Mouse (Mus musculus) embryonic facial prominence, embryonic 15.5 days (tissue): ENCODE data around the gene Egf. TPM values are rescaled to one million over a fixed set of nuclear protein-coding genes. Genes with fewer than 3 reads are reported as not detected.

Experiments used
- ATAC-seq: fragments of 200-750 bp; cut with Nextera tagmentation; 2 replicates; pipeline ENCODE4 v1.8.0; 2017; ENCODE audit warnings: low read depth, moderate TSS enrichment; ENCODE audit not compliant: insufficient number of reproducible peaks, low FRiP score, low TSS enrichment
- H3K27ac ChIP-seq: fragments of 300-500 bp; sonication (generic); replicated peaks from 2 replicates; pipeline ENCODE4 v1.5.1; 2015; ENCODE audit warnings: mild to moderate bottlenecking, inconsistent platforms
- H3K27me3 ChIP-seq: fragments of 300-500 bp; sonication (generic); 2 replicates; pipeline ENCODE4 v1.6.1; 2015; ENCODE audit warnings: inconsistent platforms
- H3K36me3 ChIP-seq: fragments of 300-500 bp; sonication (generic); 2 replicates; pipeline ENCODE4 v1.6.1; 2015; ENCODE audit warnings: mild to moderate bottlenecking, inconsistent platforms
- H3K4me1 ChIP-seq: fragments of 300-500 bp; sonication (generic); 2 replicates; pipeline ENCODE4 v1.6.1; 2015; ENCODE audit warnings: inconsistent platforms
- H3K4me2 ChIP-seq: fragments of 300-500 bp; sonication (generic); replicated peaks from 2 replicates; pipeline ENCODE4 v1.6.1; 2015; ENCODE audit warnings: mild to moderate bottlenecking, inconsistent platforms
- H3K4me3 ChIP-seq: fragments of 300-500 bp; sonication (generic); replicated peaks from 2 replicates; pipeline ENCODE4 v1.5.1; 2015; ENCODE audit warnings: mild to moderate bottlenecking, inconsistent platforms
- H3K9ac ChIP-seq: fragments of 300-500 bp; sonication (generic); 2 replicates; pipeline ENCODE4 v1.6.1; 2015; ENCODE audit warnings: inconsistent platforms
- H3K9me3 ChIP-seq: fragments of 300-500 bp; sonication (generic); replicated peaks from 2 replicates; pipeline ENCODE4 v1.6.1; 2016; ENCODE audit warnings: inconsistent platforms
- WGBS: fragments of 180-500 bp; shearing (Covaris S2); methylation state at CpG from one replicate; pipeline ENCODE4 v1.1.7; 2015; 5-methylcytosine and 5-hydroxymethylcytosine counted together
- polyA plus RNA-seq: library from polyadenylated mRNA; unstranded; fragments of >200 nt; fragmentation: Nextera tagmentation; extraction: Ambion mirVana; gene quantifications from 2 replicates; pipeline ENCODE4 v1.2.1, GENCODE M21; 2015

Gene Egf
- polyA plus RNA-seq, 1 experiment from 2014 or later: 2.2 TPM

DNA sequence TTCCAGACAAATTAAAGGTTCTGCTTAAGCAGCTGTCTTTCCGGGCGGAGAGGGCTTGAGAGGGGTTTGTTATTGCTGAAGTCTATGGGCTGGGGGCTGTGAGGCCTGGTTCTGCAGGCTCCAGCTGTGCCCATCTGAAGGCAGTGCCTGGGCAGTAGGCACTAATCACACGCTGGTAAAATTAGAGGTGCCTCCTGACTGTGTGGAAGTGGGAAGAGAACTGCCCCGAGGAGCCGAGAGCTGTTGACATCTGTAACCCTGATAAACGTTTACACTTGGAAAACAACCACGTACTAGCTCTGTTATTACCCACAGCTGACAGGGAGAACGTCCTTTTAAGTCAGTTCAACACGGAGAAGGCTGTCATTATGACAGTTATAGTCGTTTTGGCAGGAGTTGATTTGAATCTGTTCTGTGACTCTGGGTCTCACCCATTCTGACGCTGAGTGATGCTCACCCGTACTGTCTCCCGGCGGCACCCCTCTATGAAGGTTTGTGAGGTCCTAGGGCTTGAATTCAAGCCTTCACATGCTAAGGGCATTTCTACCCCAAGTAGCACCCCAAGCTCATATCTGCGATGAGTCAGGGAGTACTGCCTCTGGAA is 40.5 kb downstream of the Egf start:
- no peak overlapping the region for H3K4me3 ChIP-seq
- no peaks in the 10 kb centered on the region for H3K27me3 ChIP-seq
- 55% methylated on average over 15 of the region's 15 CpGs for WGBS

DNA sequence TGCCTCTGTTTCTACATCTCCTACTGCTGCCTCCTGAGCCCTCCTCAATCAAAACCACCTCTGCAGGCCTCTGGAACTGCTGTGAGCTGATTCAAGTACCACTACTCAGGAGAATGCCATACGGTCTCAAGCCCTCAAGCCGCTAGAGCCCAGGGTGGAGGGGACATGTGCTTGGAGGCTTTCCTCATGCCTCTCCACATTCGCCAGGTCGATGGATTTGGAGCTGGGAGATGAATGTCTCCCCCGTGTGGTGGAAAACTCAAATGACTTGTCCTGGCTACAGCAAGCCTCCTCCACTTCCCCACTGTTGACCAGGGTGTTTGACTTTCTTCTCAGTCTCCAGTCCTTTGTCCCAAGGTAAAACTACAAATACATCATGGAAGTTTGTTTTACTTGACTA is 47.0 kb downstream of the Egf start:
- no peak overlapping the region for H3K4me2 ChIP-seq
- no peak overlapping the region for H3K27ac ChIP-seq
- 10% methylated on average over 5 of the region's 5 CpGs for WGBS
- H3K4me1 ChIP-seq: no peaks in the 10 kb centered on the region
- H3K9ac ChIP-seq: no peak overlapping the region
- H3K36me3 ChIP-seq: no peaks in the 10 kb centered on the region
- H3K4me3 ChIP-seq: no peak overlapping the region
- no peak for ATAC-seq
- no peaks in the 10 kb centered on the region for H3K27me3 ChIP-seq
- no peaks in the 10 kb centered on the region for H3K9me3 ChIP-seq

More for the DNA sequence above, 40.5 kb downstream of the Egf start:
- no peak overlapping the region for H3K9ac ChIP-seq
- H3K9me3 ChIP-seq: no peaks in the 10 kb centered on the region
- no peak overlapping the region for H3K27ac ChIP-seq
- no peaks in the 10 kb centered on the region for H3K36me3 ChIP-seq
- ATAC-seq: peak; percentile 67
- no peaks in the 10 kb centered on the region; the same call in 1 of the 2 replicates for H3K4me1 ChIP-seq
- H3K4me2 ChIP-seq: no peak overlapping the region

DNA sequence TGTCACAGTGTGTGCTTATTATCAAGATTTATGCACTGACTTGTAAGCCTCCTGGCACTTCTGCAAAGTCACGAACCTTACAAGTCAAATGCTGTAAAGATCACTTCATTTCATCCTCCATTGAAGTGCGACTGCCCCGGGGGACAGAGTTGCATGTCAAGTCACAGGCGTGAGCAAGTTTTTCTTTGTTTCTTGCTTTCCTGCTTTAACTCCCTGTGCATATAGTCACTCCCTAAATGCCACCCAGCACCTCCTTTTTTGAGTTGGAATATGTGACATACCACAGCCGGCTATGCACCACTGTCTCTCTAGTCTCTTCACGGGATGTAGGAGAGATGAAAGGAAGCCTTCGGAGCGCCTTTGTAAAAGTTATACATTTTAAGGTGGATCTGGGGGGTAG is 56.2 kb downstream of the Egf start:
- no peak for ATAC-seq
- WGBS: 61% methylated on average over 8 of the region's 8 CpGs

DNA sequence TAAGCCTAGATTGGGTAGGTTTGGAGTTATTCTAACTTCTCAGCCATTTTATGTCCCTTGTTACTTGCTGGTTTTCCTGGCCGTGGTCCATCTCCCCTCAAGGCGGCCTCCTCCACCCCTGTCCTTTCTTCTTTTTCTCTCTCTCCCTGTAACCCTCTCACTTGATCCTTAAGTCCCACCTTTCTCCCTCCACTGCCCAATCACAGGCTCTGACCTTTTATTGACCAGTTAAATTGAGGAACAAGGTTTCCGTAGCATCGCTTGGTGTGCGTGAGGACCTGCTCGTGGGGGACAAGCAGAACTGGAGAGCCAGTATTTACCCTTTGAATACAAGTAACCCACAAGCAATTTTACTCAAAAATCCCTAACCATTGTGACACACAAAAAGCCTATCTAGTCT is 56.8 kb downstream of the Egf start:
- no peak overlapping the region for H3K4me2 ChIP-seq
- H3K27ac ChIP-seq: no peak overlapping the region
- WGBS: 75% methylated on average over 6 of the region's 6 CpGs
- no peaks in the 10 kb centered on the region for H3K27me3 ChIP-seq
- H3K9me3 ChIP-seq: no peaks in the 10 kb centered on the region
- no peak overlapping the region for H3K9ac ChIP-seq
- no peak for ATAC-seq
- H3K4me3 ChIP-seq: no peak overlapping the region
- H3K4me1 ChIP-seq: no peaks in the 10 kb centered on the region
- H3K36me3 ChIP-seq: no peaks in the 10 kb centered on the region

More for the DNA sequence above, 56.2 kb downstream of the Egf start:
- Histone ChIP-seq H3K4me3 (no peak overlapping the region), H3K27me3 (no peaks in the 10 kb centered on the region), H3K36me3 (no peaks in the 10 kb centered on the region), H3K4me2 (no peak overlapping the region), H3K9me3 (no peaks in the 10 kb centered on the region), H3K4me1 (no peaks in the 10 kb centered on the region), H3K9ac (no peak overlapping the region), H3K27ac (no peak overlapping the region)

DNA sequence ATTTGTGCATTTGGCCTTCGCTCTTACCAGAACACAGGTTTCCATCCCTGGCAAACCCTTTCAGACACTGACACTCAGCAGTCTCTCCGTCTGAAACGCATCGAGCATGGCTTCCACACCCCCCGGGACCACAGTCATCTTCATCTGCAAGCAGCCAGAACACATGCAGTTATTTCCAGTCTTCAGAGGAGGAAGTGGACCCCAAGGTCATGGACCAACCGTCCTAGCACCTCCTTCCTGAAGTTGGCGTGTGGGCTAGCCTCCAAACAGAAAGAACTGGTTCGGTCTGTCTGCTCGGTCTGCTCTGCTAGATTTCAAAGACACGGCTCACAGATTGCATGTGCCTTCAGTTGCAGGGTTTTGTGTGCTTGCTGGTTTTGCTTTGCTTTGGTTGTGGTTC is 57.4 kb downstream of the Egf start:
- H3K4me2 ChIP-seq: no peak overlapping the region

DNA sequence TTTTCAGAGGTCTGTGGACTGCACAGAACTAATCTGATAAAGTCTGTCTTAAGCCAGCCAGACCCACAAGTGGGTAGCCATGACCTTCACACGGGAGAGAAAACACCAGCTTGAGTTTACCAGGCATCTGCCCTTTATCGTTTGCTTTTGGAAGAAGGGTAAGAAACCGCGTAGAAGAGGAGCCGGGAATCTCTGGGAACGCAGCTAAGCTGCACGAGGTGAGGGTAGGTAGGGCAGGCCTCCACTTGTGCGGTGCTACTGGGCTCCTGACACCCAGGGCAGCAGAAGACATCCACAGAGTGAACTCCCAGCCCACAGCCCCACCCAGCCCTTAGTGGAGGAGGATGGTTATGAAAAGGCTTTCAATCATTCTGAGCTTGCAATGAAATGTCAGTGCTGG is 59.2 kb downstream of the Egf start:
- H3K4me2 ChIP-seq: no peak overlapping the region
- no peaks in the 10 kb centered on the region for H3K27me3 ChIP-seq
- no peaks in the 10 kb centered on the region for H3K36me3 ChIP-seq
- no peaks in the 10 kb centered on the region for H3K4me1 ChIP-seq
- no peak for ATAC-seq
- no peak overlapping the region for H3K4me3 ChIP-seq
- H3K27ac ChIP-seq: no peak overlapping the region; the same call in 1 of the 2 replicates
- H3K9ac ChIP-seq: no peak overlapping the region
- no peaks in the 10 kb centered on the region for H3K9me3 ChIP-seq
- 68% methylated on average over 8 of the region's 8 CpGs for WGBS

More for the DNA sequence above, 57.4 kb downstream of the Egf start:
- no peaks in the 10 kb centered on the region for H3K9me3 ChIP-seq
- no peak for ATAC-seq
- H3K27me3 ChIP-seq: no peaks in the 10 kb centered on the region
- H3K36me3 ChIP-seq: no peaks in the 10 kb centered on the region
- WGBS: 68% methylated on average over 10 of the region's 10 CpGs
- no peak overlapping the region for H3K27ac ChIP-seq
- no peak overlapping the region for H3K4me3 ChIP-seq
- H3K4me1 ChIP-seq: no peaks in the 10 kb centered on the region
- H3K9ac ChIP-seq: no peak overlapping the region

DNA sequence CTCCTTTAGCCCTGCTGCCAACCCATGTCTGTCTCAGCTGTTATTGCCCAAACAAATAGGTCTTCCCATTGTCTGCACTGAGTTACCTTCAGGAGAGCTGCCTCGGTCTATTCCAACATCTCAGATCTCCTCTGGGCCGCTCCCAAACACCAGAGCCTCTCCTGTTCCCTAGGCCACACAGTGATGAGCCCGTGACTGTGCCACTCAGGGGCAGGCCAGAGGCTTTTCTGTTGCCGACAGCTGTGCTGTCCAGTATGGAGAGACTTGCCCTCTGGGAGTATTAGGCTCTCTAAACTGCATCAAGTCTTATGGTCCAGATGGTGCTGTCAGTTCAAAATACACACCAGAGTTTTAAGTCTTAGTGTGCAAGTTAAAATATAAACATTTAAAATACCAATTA is 61.5 kb downstream of the Egf start:
- Histone ChIP-seq H3K4me3 (no peak overlapping the region), H3K4me2 (no peak overlapping the region), H3K9ac (no peak overlapping the region), H3K27me3 (no peaks in the 10 kb centered on the region), H3K36me3 (no peaks in the 10 kb centered on the region), H3K4me1 (no peaks in the 10 kb centered on the region), H3K9me3 (no peaks in the 10 kb centered on the region), H3K27ac (no peak overlapping the region)
- peak; percentile 58; the same call in 1 of the 2 replicates for ATAC-seq
- WGBS: 66% methylated on average over 4 of the region's 4 CpGs

DNA sequence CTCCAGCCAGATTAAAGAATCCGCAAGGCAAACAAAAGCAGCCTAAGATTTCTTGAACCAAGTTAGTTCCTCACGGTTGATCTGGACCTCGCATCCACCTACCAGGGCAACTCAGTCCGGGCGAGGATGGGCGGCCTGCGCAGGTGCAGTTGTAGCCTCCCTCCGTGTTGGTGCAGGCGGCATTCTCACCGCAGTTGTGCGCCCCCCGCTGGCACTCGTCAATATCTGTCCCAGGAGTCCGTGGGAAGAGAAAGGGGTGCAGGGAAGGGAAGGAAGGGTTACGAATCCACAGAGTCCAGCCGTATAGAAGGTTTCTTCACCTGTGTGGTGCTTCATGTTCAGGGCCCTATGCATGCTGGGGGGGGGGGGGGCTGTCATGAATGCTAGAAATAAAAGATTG is 62.3 kb downstream of the Egf start:
- no peak overlapping the region for H3K4me2 ChIP-seq
- H3K27me3 ChIP-seq: no peaks in the 10 kb centered on the region
- H3K9me3 ChIP-seq: no peaks in the 10 kb centered on the region
- H3K36me3 ChIP-seq: no peaks in the 10 kb centered on the region
- H3K4me1 ChIP-seq: no peaks in the 10 kb centered on the region
- ATAC-seq: no peak
- no peak overlapping the region for H3K4me3 ChIP-seq
- H3K27ac ChIP-seq: no peak overlapping the region
- 60% methylated on average over 16 of the region's 16 CpGs for WGBS
- H3K9ac ChIP-seq: no peak overlapping the region

DNA sequence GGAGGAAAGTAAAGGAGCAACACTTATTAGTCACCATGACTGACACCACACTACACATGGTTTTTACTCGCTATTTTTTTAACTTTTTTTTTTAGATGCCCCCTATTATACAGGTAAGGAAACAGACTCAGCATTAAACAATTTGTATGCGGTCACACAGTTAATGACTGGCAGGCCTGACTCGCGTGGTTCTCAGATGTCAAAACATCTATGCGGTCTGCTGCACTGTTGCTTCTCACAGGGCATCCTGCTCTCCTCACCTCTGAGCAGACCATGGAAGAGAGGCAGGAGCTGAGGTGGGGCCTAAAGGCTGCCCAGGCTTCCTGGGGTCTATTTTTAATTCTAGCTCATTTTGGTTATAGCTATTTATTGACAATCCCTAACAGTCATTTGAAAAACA is 67.7 kb downstream of the Egf start:
- Histone ChIP-seq H3K4me3 (no peak overlapping the region), H3K9ac (no peak overlapping the region), H3K4me2 (no peak overlapping the region), H3K27me3 (no peaks in the 10 kb centered on the region), H3K9me3 (no peaks in the 10 kb centered on the region), H3K27ac (no peak overlapping the region), H3K4me1 (no peaks in the 10 kb centered on the region), H3K36me3 (no peaks in the 10 kb centered on the region)
- ATAC-seq: no peak
- WGBS: 52% methylated on average over 5 of the region's 5 CpGs

DNA sequence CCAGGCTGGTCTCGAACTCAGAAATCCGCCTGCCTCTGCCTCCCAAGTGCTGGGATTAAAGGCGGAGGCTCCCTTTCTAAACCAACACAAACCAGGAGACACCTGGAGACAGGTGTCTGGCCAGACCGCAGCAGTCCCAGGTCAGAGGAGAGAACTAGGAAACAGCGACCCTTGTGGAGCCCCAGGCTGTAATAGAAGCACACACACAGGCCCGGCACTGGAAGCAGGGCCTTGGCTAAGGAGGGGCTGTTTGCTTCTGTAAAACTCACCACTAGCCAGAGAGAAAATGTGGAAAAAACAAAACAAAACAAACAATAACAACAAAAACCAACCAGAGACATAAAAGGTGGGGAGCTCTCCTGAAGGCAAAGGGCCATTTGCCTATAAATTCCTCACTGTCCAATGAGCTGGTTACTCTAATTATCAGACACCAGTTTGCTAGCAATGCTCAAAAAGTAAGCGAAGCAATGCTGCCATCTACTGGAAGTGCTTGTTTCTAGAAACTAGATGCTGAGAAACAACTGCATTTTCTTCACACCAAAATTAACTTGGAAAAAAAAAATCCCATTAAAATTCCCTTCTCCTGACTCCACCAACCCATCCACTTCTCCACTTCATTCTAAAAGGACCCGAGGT is 68.3 kb downstream of the Egf start:
- no peaks in the 10 kb centered on the region for H3K4me1 ChIP-seq
- no peak for ATAC-seq
- no peak overlapping the region for H3K9ac ChIP-seq
- H3K9me3 ChIP-seq: no peaks in the 10 kb centered on the region
- no peak overlapping the region for H3K27ac ChIP-seq
- H3K27me3 ChIP-seq: no peaks in the 10 kb centered on the region
- no peaks in the 10 kb centered on the region for H3K36me3 ChIP-seq
- 52% methylated on average over 8 of the region's 8 CpGs for WGBS
- no peak overlapping the region for H3K4me3 ChIP-seq
- no peak overlapping the region for H3K4me2 ChIP-seq

DNA sequence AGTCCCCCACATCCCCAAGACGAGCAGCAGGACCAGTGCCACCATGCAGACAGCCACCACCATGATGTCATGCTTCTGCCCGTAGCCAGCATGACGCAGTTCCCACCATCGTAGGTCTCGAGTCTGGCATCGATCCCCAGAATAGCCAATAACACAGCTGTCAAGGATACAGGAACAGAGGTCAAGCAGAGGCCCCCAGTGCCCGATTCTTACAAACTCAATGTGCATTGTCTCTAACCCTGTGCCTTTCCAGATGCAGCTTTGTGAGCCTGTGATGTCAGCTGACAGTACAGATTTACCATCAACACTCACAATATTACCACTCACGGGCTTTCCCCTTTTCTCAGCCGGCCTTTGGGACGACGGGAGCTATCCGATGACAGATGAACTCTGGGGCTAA is 68.9 kb downstream of the Egf start:
- ATAC-seq: no peak
- Histone ChIP-seq H3K27me3 (no peaks in the 10 kb centered on the region), H3K4me3 (no peak overlapping the region), H3K9me3 (no peaks in the 10 kb centered on the region), H3K36me3 (no peaks in the 10 kb centered on the region), H3K9ac (no peak overlapping the region), H3K4me2 (no peak overlapping the region), H3K4me1 (no peaks in the 10 kb centered on the region), H3K27ac (no peak overlapping the region)
- WGBS: 79% methylated on average over 12 of the region's 12 CpGs
